8 mouse cellular contexts compared by ENCODE assay signal in genomic region chr9:78112770-78113537, GRCm38 (mm10). TPM values are rescaled to one million over a fixed set of nuclear protein-coding genes. Genes with fewer than 3 reads are reported as not detected.
A peak's percentile ranks its signal among the peaks of the same experiment; 100 is the strongest.
DNase-seq lines count a peak whose midpoint lies in the region; ATAC-seq lines count a peak whose summit lies in the region.

No protein-coding gene starts in this region.

- H3K4me2 ChIP-seq in hindbrain, embryonic 11.5 days (replicated peaks; ENCODE audit: low read depth, low read length): peak overlapping the region; percentile 55

- peak overlapping the region; percentile 84 for H3K4me3 ChIP-seq in hindbrain, embryonic 11.5 days (ENCODE audit: low read depth, low read length)

- H3K27ac ChIP-seq in hindbrain, embryonic 11.5 days (ENCODE audit: low read depth, low read length): peak overlapping the region; percentile 91

- peak; percentile 91 for DNase-seq in NIH3T3 (ENCODE audit: low read depth)
- peak; percentile 91 for DNase-seq in cerebellum, adult 9-11 months
- DNase-seq in frontal cortex, adult 2 months (ENCODE audit: extremely low spot score in 1 of 2, low spot score in 1 of 2): peak; percentile 65 to 95
- peak; percentile 93 for DNase-seq in hindbrain, embryonic 11.5 days (ENCODE audit: low spot score)
- DNase-seq in layer of hippocampus, postnatal 14 days (ENCODE audit: low spot score in 2 of 2): peak; percentile 94 to 95
- peak; percentile 95 for DNase-seq in lung, postnatal 10 days
- DNase-seq in ovary, postnatal 14 days (ENCODE audit: low spot score): peak; percentile 93
- DNase-seq in thymus, postnatal 10 days (ENCODE audit: low spot score in 2 of 2): peak; percentile 88 to 95

- H3K9me3 ChIP-seq in hindbrain, embryonic 11.5 days (ENCODE audit: control insufficient read depth, low read length): no peaks in the 10 kb centered on the region

- 3% methylated on average over 38 of the region's 47 CpGs for WGBS in hindbrain, embryonic 11.5 days

- no peaks in the 10 kb centered on the region for H3K4me1 ChIP-seq in hindbrain, embryonic 11.5 days (replicated peaks; ENCODE audit: control insufficient read depth, insufficient read depth, low read length)

- peak; percentile 80 for ATAC-seq in hindbrain, embryonic 11.5 days (ENCODE audit: low FRiP score)

- no peaks in the 10 kb centered on the region for H3K27me3 ChIP-seq in hindbrain, embryonic 11.5 days (ENCODE audit: control insufficient read depth, insufficient read depth, low read length)

- no peaks in the 10 kb centered on the region for H3K36me3 ChIP-seq in hindbrain, embryonic 11.5 days (ENCODE audit: control insufficient read depth, insufficient read depth, low read length)

- peak overlapping the region; percentile 98 for H3K9ac ChIP-seq in hindbrain, embryonic 11.5 days (ENCODE audit: low read depth, low read length)

RNA-seq across cellular contexts. Expression of gene Ick, which starts 4.0 kb away (rescaled TPM):
- polyA plus RNA-seq in frontal cortex, adult 2 months (2012; rRNA removed): 15.6 and 16.2 TPM in 2 replicates
- polyA plus RNA-seq in hindbrain, embryonic 11.5 days (2014; fragmentation: Nextera tagmentation; extraction: Ambion mirVana): 36.4 and 39.3 TPM in 2 replicates
- 10 to 100 TPM; 34.3 to 34.9 TPM for total RNA-seq in layer of hippocampus, postnatal 14 days (2021)

RNA-seq across cellular contexts. Expression of gene Fbxo9, which starts 4.1 kb away (rescaled TPM):
- 124 TPM in 2 replicates for polyA plus RNA-seq in frontal cortex, adult 2 months (2012; rRNA removed)
- 35.5 and 36.9 TPM in 2 replicates for polyA plus RNA-seq in hindbrain, embryonic 11.5 days (2014; fragmentation: Nextera tagmentation; extraction: Ambion mirVana)
- 100 to 1,000 TPM; 102 to 112 TPM for total RNA-seq in layer of hippocampus, postnatal 14 days (2021)

Comparison
In these comparisons a context has a peak if more than half of its experiments do, and no peak if none do; other contexts are left out.
1. Peak in every context shown above with its lines: DNase-seq, ATAC-seq, H3K4me3 ChIP-seq and H3K27ac ChIP-seq.